Mouse (Mus musculus) regulatory T cell (primary cell): Measurements from ENCODE around the gene Zfp839.

ENCODE experiments used
- in situ Hi-C: fragments of 300-600 bp; cut with MboI, MseI; formaldehyde crosslinking; loops from one replicate; pipeline ENCODE4 v1.15.1; 2025; ENCODE audit warnings: high pct_unique_total_duplicates

Zfp839 gene

GRCm38 (mm10) chr12:110850010-110850928, at the start of gene Zfp839:
TSS of gene Zfp839 (plus strand) at chr12:110850253.
- in situ Hi-C loops: no loop called here

- in situ Hi-C loops: no loop called here
Measured at GRCm38 (mm10) chr12:110801876-110802464, 48.1 kb upstream of the Zfp839 start.

- in situ Hi-C loops: no loop called here
Measured at GRCm38 (mm10) chr12:110802674-110803297, 47.3 kb upstream of the Zfp839 start.

- in situ Hi-C loops: no loop called here
Measured at GRCm38 (mm10) chr12:110804261-110804660, 45.8 kb upstream of the Zfp839 start.

GRCm38 (mm10) chr12:110806301-110806970, 43.6 kb upstream of the Zfp839 start:
- in situ Hi-C loops: no loop called here

- in situ Hi-C loops: no loop called here
Measured at GRCm38 (mm10) chr12:110808430-110808829, 41.6 kb upstream of the Zfp839 start.

GRCm38 (mm10) chr12:110808848-110809247, 41.2 kb upstream of the Zfp839 start:
- in situ Hi-C loops: no loop called here

GRCm38 (mm10) chr12:110813132-110813531, 36.9 kb upstream of the Zfp839 start:
- in situ Hi-C loops: no loop called here

- in situ Hi-C loops: no loop called here
Measured at GRCm38 (mm10) chr12:110813624-110814023, 36.4 kb upstream of the Zfp839 start.

- in situ Hi-C loops: no loop called here
Measured at GRCm38 (mm10) chr12:110814924-110815323, 35.1 kb upstream of the Zfp839 start.

GRCm38 (mm10) chr12:110816833-110817232, 33.2 kb upstream of the Zfp839 start:
- in situ Hi-C loops: no loop called here

- in situ Hi-C loops: no loop called here
Measured at GRCm38 (mm10) chr12:110819367-110819766, 30.7 kb upstream of the Zfp839 start.

- in situ Hi-C loops: no loop called here
Measured at GRCm38 (mm10) chr12:110821787-110822186, 28.3 kb upstream of the Zfp839 start.

GRCm38 (mm10) chr12:110822366-110822765, 27.7 kb upstream of the Zfp839 start:
- in situ Hi-C loops: no loop called here

- in situ Hi-C loops: no loop called here
Measured at GRCm38 (mm10) chr12:110828908-110829307, 21.1 kb upstream of the Zfp839 start.

GRCm38 (mm10) chr12:110830293-110831024, 19.6 kb upstream of the Zfp839 start:
- in situ Hi-C loops: no loop called here

- in situ Hi-C loops: no loop called here
Measured at GRCm38 (mm10) chr12:110835182-110835581, 14.9 kb upstream of the Zfp839 start.

- in situ Hi-C loops: no loop called here
Measured at GRCm38 (mm10) chr12:110836729-110837128, 13.3 kb upstream of the Zfp839 start.

- in situ Hi-C loops: no loop called here
Measured at GRCm38 (mm10) chr12:110837192-110837841, 12.7 kb upstream of the Zfp839 start.

- in situ Hi-C loops: no loop called here
Measured at GRCm38 (mm10) chr12:110837850-110838249, 12.2 kb upstream of the Zfp839 start.
